Mouse (Mus musculus): ENCODE measurements around the gene Mrps27.

DNA sequence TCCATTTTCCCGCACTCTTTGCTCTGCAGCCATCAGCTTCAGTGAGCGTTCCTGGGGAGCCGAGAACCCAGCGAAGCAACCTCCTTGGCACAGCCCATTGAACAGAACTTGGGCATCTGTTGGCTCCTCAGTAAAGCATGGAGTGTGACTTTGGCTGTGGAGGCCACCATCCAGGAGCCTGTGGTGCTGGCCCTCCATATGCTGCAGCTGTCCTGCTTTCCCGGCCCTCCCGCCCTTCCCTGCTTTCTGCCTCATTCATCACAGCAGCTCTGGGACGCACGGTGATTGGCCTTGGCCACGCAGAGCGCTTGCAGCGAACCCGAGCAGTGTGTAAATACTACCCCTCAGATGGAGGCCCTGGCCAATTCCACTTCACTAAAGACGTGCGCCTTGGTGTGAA, 14.3 kb downstream of the Mrps27 start:
- TF ChIP-seq CTCF (IDR thresholded peaks at IDR 0.05; ENCODE audit: control insufficient read depth, insufficient read depth, low read length) (no peak), POLR2A (IDR thresholded peaks at IDR 0.05; ENCODE audit: borderline replicate concordance, control insufficient read depth, low read depth, low read length) (no peak)

Measured in bone marrow, adult 2 months (tissue).